Mouse (Mus musculus): ENCODE data around the gene Dnajc22.

DNA sequence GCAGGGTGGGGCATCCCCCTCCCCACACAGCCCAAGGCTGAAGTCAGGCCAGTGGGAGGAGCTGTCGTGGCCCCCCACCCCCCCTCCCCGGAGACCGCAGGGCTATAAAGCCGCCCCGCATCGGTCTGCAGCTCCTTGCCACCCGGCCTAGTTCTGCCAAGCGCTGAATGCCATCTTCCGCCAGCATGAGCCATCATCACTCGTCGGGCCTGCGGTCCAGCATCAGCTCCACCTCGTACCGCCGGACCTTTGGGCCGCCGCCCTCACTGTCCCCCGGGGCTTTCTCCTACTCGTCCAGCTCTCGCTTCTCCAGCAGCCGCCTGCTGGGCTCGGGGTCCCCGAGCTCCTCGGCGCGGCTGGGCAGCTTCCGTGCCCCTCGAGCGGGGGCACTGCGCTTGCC lies 37.9 kb upstream of the Dnajc22 start, which contains the start of gene Prph:
- no peak for TF ChIP-seq CTCF (IDR thresholded peaks at IDR 0.05; ENCODE audit: borderline replicate concordance, insufficient read depth, low read depth, low read length)
- no peak for TF ChIP-seq POLR2A (IDR thresholded peaks at IDR 0.05; ENCODE audit: borderline replicate concordance, insufficient read depth, low read length)

Measured in cerebellum, adult 2 months (tissue).